Mouse (Mus musculus): ENCODE results near the gene Dvl1. TPM values are rescaled to one million over a fixed set of nuclear protein-coding genes. Genes with fewer than 3 reads are reported as not detected.

Gene Dvl1
- total RNA-seq, 2 experiments from 2014 or later: 104 to 106 TPM

- DNase-seq (ENCODE audit: low spot score): no peak
Observed at GRCm38 (mm10) chr4:155905634-155906033, 58.4 kb downstream of the Dvl1 start.

- no peak for DNase-seq (ENCODE audit: low spot score)
Observed at GRCm38 (mm10) chr4:155906125-155906524, 58.9 kb downstream of the Dvl1 start.

GRCm38 (mm10) chr4:155907003-155907402 is 59.8 kb downstream of the Dvl1 start:
- DNase-seq (ENCODE audit: low spot score): no peak

- peak; percentile 1 for DNase-seq (ENCODE audit: low spot score)
Observed at GRCm38 (mm10) chr4:155908281-155908680, 61.1 kb downstream of the Dvl1 start.

GRCm38 (mm10) chr4:155908751-155909150 is 61.5 kb downstream of the Dvl1 start:
- no peak for DNase-seq (ENCODE audit: low spot score)

Other genes with a start within 250 kb of the Dvl1 start
- gene Slc35e2, start 246.0 kb upstream of the Dvl1 start, total RNA-seq (2021): 1 to 10 TPM; 3.8 to 4.4 TPM
- gene Cdk11b, start 222.5 kb upstream of the Dvl1 start, total RNA-seq (2021): 10 to 100 TPM; 29.4 to 30.4 TPM
- not detected for gene Gm10563, start 202.0 kb upstream of the Dvl1 start, total RNA-seq (2021)
- 1 to 10 TPM in 1 of 2 experiments, under 1 TPM in 1; 0.53 to 1.8 TPM for gene Mmp23, start 194.0 kb upstream of the Dvl1 start, total RNA-seq (2021)
- gene Mib2, start 178.2 kb upstream of the Dvl1 start, total RNA-seq (2021): 10 to 100 TPM; 16.1 to 16.8 TPM
- gene Fndc10, start 153.1 kb upstream of the Dvl1 start, total RNA-seq (2021): 1 to 10 TPM in 1 of 2 experiments, under 1 TPM in 1; 0.89 to 1.4 TPM
- gene Ssu72, start 142.6 kb upstream of the Dvl1 start, total RNA-seq (2021): 10 to 100 TPM; 40.7 to 45.6 TPM
- gene Tmem240, start 112.6 kb upstream of the Dvl1 start, total RNA-seq (2021): under 1 TPM; 0.07 to 0.25 TPM
- 10 to 100 TPM; 25.0 to 28.1 TPM for gene Atad3a, start 86.3 kb upstream of the Dvl1 start, total RNA-seq (2021)
- 1 to 10 TPM; 5.3 to 9.7 TPM for gene Vwa1, start 72.7 kb upstream of the Dvl1 start, total RNA-seq (2021)
- under 1 TPM; 0.39 to 0.47 TPM for gene Tmem88b, start 61.5 kb upstream of the Dvl1 start, total RNA-seq (2021)
- gene Ankrd65, start 57.0 kb upstream of the Dvl1 start, total RNA-seq (2021): not detected
- 10 to 100 TPM; 50.3 to 54.0 TPM for gene Mrpl20, start 44.5 kb upstream of the Dvl1 start, total RNA-seq (2021)
- 10 to 100 TPM; 15.4 to 18.3 TPM for gene Ccnl2, start 34.9 kb upstream of the Dvl1 start, total RNA-seq (2021)
- 10 to 100 TPM; 79.5 to 82.6 TPM for gene Aurkaip1, start 16.1 kb upstream of the Dvl1 start, total RNA-seq (2021)
- gene Mxra8, start 7.7 kb upstream of the Dvl1 start, total RNA-seq (2021): 10 to 100 TPM; 25.0 to 29.7 TPM
- gene Tas1r3, start 16.0 kb downstream of the Dvl1 start, total RNA-seq (2021): under 1 TPM; 0.09 to 0.12 TPM
- gene Cptp, start 22.0 kb downstream of the Dvl1 start, total RNA-seq (2021): 10 to 100 TPM; 13.0 to 16.2 TPM
- 10 to 100 TPM; 13.9 to 14.0 TPM for gene Ints11, start 22.1 kb downstream of the Dvl1 start, total RNA-seq (2021)
- 10 to 100 TPM; 11.2 to 13.2 TPM for gene Pusl1, start 44.4 kb downstream of the Dvl1 start, total RNA-seq (2021)
- 1 to 10 TPM; 6.6 to 7.3 TPM for gene Acap3, start 44.4 kb downstream of the Dvl1 start, total RNA-seq (2021)
- 10 to 100 TPM; 62.3 to 66.4 TPM for gene Ube2j2, start 96.4 kb downstream of the Dvl1 start, total RNA-seq (2021)
- 10 to 100 TPM; 16.9 to 19.7 TPM for gene C1qtnf12, start 114.9 kb downstream of the Dvl1 start, total RNA-seq (2021)
- 1 to 10 TPM; 1.3 TPM for gene B3galt6, start 145.2 kb downstream of the Dvl1 start, total RNA-seq (2021)
- gene Sdf4, start 145.5 kb downstream of the Dvl1 start, total RNA-seq (2021): 10 to 100 TPM; 77.2 to 85.0 TPM
- 1 to 10 TPM; 1.2 to 1.3 TPM for gene Tnfrsf4, start 166.4 kb downstream of the Dvl1 start, total RNA-seq (2021)
- not detected for gene Tnfrsf18, start 178.8 kb downstream of the Dvl1 start, total RNA-seq (2021)
- gene Ttll10, start 212.0 kb downstream of the Dvl1 start, total RNA-seq (2021): not detected